Mouse (Mus musculus): ENCODE measurements around the gene Dcaf8. TPM values are rescaled to one million over a fixed set of nuclear protein-coding genes. Genes with fewer than 3 reads are reported as not detected.

Gene Dcaf8
- polyA plus RNA-seq (2012): 60.9 and 69.9 TPM in 2 replicates

GRCm38 (mm10) chr1:172147835-172148278 is at the start of gene Dcaf8:
TSS of gene Dcaf8 (plus strand) at chr1:172148084.

GRCm38 (mm10) chr1:172126376-172127347 is 21.2 kb upstream of the Dcaf8 start, which contains the start of gene Pex19:
TSS of gene Pex19 (plus strand) at chr1:172126755.

GRCm38 (mm10) chr1:172206141-172206917 is 58.4 kb downstream of the Dcaf8 start, which contains the start of gene Pea15a:
TSS of gene Pea15a (minus strand) at chr1:172206804.

GRCm38 (mm10) chr1:172219451-172220406 is 71.8 kb downstream of the Dcaf8 start, which contains the start of gene Casq1:
TSS of gene Casq1 (minus strand) at chr1:172219868.

Other genes starting within 250 kb of the Dcaf8 start
- 0.06 and 0.23 TPM in 2 replicates for gene Slamf6, start 230.6 kb upstream of the Dcaf8 start, polyA plus RNA-seq (2012)
- gene Vangl2, start 119.6 kb upstream of the Dcaf8 start, polyA plus RNA-seq (2012): 8.1 and 9.9 TPM in 2 replicates
- gene Nhlh1, start 90.5 kb upstream of the Dcaf8 start, polyA plus RNA-seq (2012): 0.06 TPM in 1 of 2 replicates, not detected in the other
- 55.2 and 58.3 TPM in 2 replicates for gene Copa, start 65.6 kb upstream of the Dcaf8 start, polyA plus RNA-seq (2012)
- gene Ncstn, start 65.3 kb upstream of the Dcaf8 start, polyA plus RNA-seq (2012): 17.6 and 21.1 TPM in 2 replicates
- 15.1 and 15.2 TPM in 2 replicates for gene Pex19, start 21.3 kb upstream of the Dcaf8 start, polyA plus RNA-seq (2012)
- 2.8 and 4.4 TPM in 2 replicates for gene Pea15a, start 58.7 kb downstream of the Dcaf8 start, polyA plus RNA-seq (2012)
- gene Casq1, start 71.8 kb downstream of the Dcaf8 start, polyA plus RNA-seq (2012): not detected in 2 replicates
- not detected in 2 replicates for gene Atp1a4, start 110.3 kb downstream of the Dcaf8 start, polyA plus RNA-seq (2012)
- gene Igsf8, start 113.6 kb downstream of the Dcaf8 start, polyA plus RNA-seq (2012): 88.2 and 88.9 TPM in 2 replicates
- gene Atp1a2, start 150.0 kb downstream of the Dcaf8 start, polyA plus RNA-seq (2012): not detected in 2 replicates
- 0.06 TPM in 1 of 2 replicates, not detected in the other for gene Kcnj9, start 181.2 kb downstream of the Dcaf8 start, polyA plus RNA-seq (2012)
- 0.06 and 0.09 TPM in 2 replicates for gene Kcnj10, start 193.1 kb downstream of the Dcaf8 start, polyA plus RNA-seq (2012)
- gene Pigm, start 228.5 kb downstream of the Dcaf8 start, polyA plus RNA-seq (2012): 9.1 and 9.6 TPM in 2 replicates

Data from megakaryocyte-erythroid progenitor cell, adult 5 weeks (primary cell).